Mouse (Mus musculus) gonadal fat pad, adult 2 months (tissue): ENCODE measurements around the gene Rad51b. TPM values are rescaled to one million over a fixed set of nuclear protein-coding genes. Genes with fewer than 3 reads are reported as not detected.

ENCODE experiments used
- DNase-seq: peaks from one replicate; pipeline ENCODE4 v3.0.0-alpha.2; 2012; ENCODE audit warnings: low read depth
- polyA plus RNA-seq: library from polyadenylated mRNA; depleted of rRNA; stranded (reverse); fragments of >200 nt; gene quantifications from 2 replicates; pipeline ENCODE4 v1.2.3, GENCODE M21; 2012

Rad51b gene
- polyA plus RNA-seq, 1 experiment: 0.90 TPM

- DNase-seq: no peak
Observed at GRCm38 (mm10) chr12:79577525-79577924, 280.4 kb downstream of the Rad51b start.

- no peak for DNase-seq
Observed at GRCm38 (mm10) chr12:79579018-79579585, 282.0 kb downstream of the Rad51b start.

- DNase-seq: no peak
Observed at GRCm38 (mm10) chr12:79579837-79580236, 282.8 kb downstream of the Rad51b start.

- no peak for DNase-seq
Observed at GRCm38 (mm10) chr12:79584556-79585307, 287.6 kb downstream of the Rad51b start.

GRCm38 (mm10) chr12:79585336-79585735 lies 288.3 kb downstream of the Rad51b start:
- DNase-seq: no peak

- no peak for DNase-seq
Observed at GRCm38 (mm10) chr12:79588831-79589230, 291.7 kb downstream of the Rad51b start.

GRCm38 (mm10) chr12:79592206-79592605 lies 295.1 kb downstream of the Rad51b start:
- no peak for DNase-seq

GRCm38 (mm10) chr12:79596842-79597241 lies 299.8 kb downstream of the Rad51b start:
- no peak for DNase-seq

- DNase-seq: no peak
Observed at GRCm38 (mm10) chr12:79597351-79597750, 300.3 kb downstream of the Rad51b start.

GRCm38 (mm10) chr12:79597786-79598185 lies 300.7 kb downstream of the Rad51b start:
- no peak for DNase-seq

GRCm38 (mm10) chr12:79598496-79598895 lies 301.4 kb downstream of the Rad51b start:
- DNase-seq: no peak

- DNase-seq: no peak
Observed at GRCm38 (mm10) chr12:79598901-79599300, 301.8 kb downstream of the Rad51b start.

- peak; percentile 100 for DNase-seq
Observed at GRCm38 (mm10) chr12:79600149-79600769, 303.2 kb downstream of the Rad51b start.

- no peak for DNase-seq
Observed at GRCm38 (mm10) chr12:79602641-79603040, 305.6 kb downstream of the Rad51b start.

GRCm38 (mm10) chr12:79604850-79605249 lies 307.8 kb downstream of the Rad51b start:
- DNase-seq: no peak

GRCm38 (mm10) chr12:79606197-79606631 lies 309.1 kb downstream of the Rad51b start:
- DNase-seq: no peak

GRCm38 (mm10) chr12:79609399-79610010 lies 312.4 kb downstream of the Rad51b start:
- DNase-seq: no peak

- DNase-seq: no peak
Observed at GRCm38 (mm10) chr12:79610511-79611103, 313.5 kb downstream of the Rad51b start.

GRCm38 (mm10) chr12:79611665-79612064 lies 314.6 kb downstream of the Rad51b start:
- no peak for DNase-seq

GRCm38 (mm10) chr12:79612334-79613060 lies 315.4 kb downstream of the Rad51b start:
- no peak for DNase-seq

- DNase-seq: no peak
Observed at GRCm38 (mm10) chr12:79613061-79613788, 316.1 kb downstream of the Rad51b start.
